Mouse (Mus musculus): ENCODE measurements around the gene Naif1. TPM values are rescaled to one million over a fixed set of nuclear protein-coding genes. Genes with fewer than 3 reads are reported as not detected.

Gene Naif1
- polyA plus RNA-seq, 1 experiment from 2014 or later = 3.8 TPM

DNA sequence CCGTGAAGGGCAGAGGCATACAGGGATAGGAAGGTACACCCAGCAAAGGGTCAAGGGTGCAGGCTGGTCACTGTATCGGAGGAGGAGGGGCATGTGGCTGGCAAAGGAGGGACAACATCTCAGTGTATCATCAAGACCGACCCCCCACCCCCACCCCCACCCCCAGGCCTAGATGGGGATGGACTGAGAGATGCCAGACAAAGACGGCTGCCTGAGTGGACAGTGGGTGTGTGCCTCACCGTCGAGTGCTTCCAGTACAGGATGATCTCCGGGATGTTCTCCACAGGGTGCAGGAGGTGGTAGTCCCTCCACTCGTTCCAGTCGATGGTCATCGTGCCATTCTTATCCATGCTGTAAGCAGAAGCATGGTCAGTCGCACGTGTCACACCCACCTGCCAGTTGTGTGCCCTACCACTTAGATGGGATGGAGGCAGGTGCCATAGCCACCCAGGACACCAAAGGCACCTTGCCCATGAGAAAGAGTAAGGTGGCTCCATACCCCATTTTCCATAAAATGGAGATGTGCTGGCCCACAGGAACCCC is 30.1 kb upstream of the Naif1 start:
- peaks cover 50% of the 10 kb centered on the region for H3K79me2 ChIP-seq (ENCODE audit: inconsistent target)
- peaks cover 63% of the 10 kb centered on the region for H3K36me3 ChIP-seq (ENCODE audit: inconsistent target)
- H3K4me3 ChIP-seq (ENCODE audit: inconsistent target) = no peak overlapping the region
- 98% methylated on average over 12 of the region's 12 CpGs for WGBS (ENCODE audit: missing documents)
- H3K27ac ChIP-seq = no peak overlapping the region

- peaks cover 55% of the 10 kb centered on the region for H3K79me2 ChIP-seq (ENCODE audit: inconsistent target)
- peaks cover 58% of the 10 kb centered on the region for H3K36me3 ChIP-seq (ENCODE audit: inconsistent target)
- H3K4me3 ChIP-seq (ENCODE audit: inconsistent target) = no peak overlapping the region
- no peak overlapping the region for H3K27ac ChIP-seq
- 92% methylated on average over 6 of the region's 6 CpGs for WGBS (ENCODE audit: missing documents)
These were observed 29.6 kb upstream of the Naif1 start for GRCm38 (mm10) chr2:32420647-32421046.

- H3K36me3 ChIP-seq (ENCODE audit: inconsistent target) = peaks cover 46% of the 10 kb centered on the region
- no peak overlapping the region for H3K4me3 ChIP-seq (ENCODE audit: inconsistent target)
- H3K79me2 ChIP-seq (ENCODE audit: inconsistent target) = peaks cover 67% of the 10 kb centered on the region
- WGBS (ENCODE audit: missing documents) = 94% methylated on average over 6 of the region's 6 CpGs
- H3K27ac ChIP-seq = no peak overlapping the region
These were observed 28.4 kb upstream of the Naif1 start for GRCm38 (mm10) chr2:32421851-32422251.

DNA sequence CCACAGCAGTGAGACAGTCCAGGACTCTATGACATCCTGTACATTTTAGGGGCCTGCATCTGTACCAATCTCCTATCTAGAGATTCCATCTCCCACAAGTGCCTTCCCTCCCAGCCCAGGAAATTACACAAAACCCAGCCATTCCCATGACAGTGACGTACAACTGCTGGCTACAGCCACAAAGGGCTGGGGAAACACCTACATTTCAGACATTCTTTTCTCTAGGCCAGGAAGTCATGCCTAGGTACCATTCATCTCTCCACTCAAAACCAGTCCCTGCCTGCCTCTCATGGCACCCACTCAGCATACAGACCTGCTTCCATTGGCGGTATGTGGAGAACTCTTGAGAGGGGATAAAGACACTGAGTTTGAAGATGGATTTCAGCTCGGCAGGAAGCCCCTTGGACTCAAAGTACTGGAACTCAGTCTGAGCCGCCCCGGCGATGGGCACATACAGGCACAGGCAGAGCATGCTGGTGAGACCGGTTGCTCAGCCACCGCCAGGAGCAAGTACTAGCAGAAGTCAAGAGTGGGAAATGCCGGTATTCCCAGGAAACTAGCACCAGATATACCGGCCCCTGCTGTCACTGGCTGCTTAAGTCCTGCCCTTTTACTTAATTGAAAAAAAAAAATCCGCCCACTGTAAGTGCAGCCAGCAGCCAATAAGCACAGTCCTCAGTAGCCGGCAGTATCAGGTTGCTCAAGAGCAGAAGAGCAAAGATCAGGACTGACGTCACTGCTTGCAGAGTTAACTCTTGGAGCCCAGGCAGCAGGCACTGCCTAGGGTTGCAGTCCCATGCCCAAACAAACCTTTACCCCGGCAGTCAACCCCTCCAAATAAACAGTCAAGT is 26.6 kb upstream of the Naif1 start:
- H3K79me2 ChIP-seq (ENCODE audit: inconsistent target) = peaks cover 86% of the 10 kb centered on the region
- H3K36me3 ChIP-seq (ENCODE audit: inconsistent target) = peaks cover 28% of the 10 kb centered on the region
- peak overlapping the region; percentile 29; the same call in 1 of the 2 replicates for H3K27ac ChIP-seq
- peak overlapping the region; percentile 18 for H3K4me3 ChIP-seq (ENCODE audit: inconsistent target)
- whole genome bisulfite sequencing (ENCODE audit: missing documents) = 8% methylated on average over 14 of the region's 14 CpGs

- H3K27ac ChIP-seq = peak overlapping the region; percentile 12; the same call in 1 of the 2 replicates
- 85% methylated on average over 3 of the region's 3 CpGs for WGBS (ENCODE audit: missing documents)
- no peak overlapping the region for H3K4me3 ChIP-seq (ENCODE audit: inconsistent target)
- peaks cover 17% of the 10 kb centered on the region for H3K36me3 ChIP-seq (ENCODE audit: inconsistent target)
- peaks cover 97% of the 10 kb centered on the region for H3K79me2 ChIP-seq (ENCODE audit: inconsistent target)
These were observed 25.5 kb upstream of the Naif1 start for GRCm38 (mm10) chr2:32424796-32425195.

- Histone ChIP-seq H3K36me3 (ENCODE audit: inconsistent target) (peaks cover 9% of the 10 kb centered on the region; the same call in 1 of the 2 replicates), H3K79me2 (ENCODE audit: inconsistent target) (peaks cover 100% of the 10 kb centered on the region), H3K4me3 (ENCODE audit: inconsistent target) (no peak overlapping the region), H3K27ac (no peak overlapping the region)
- WGBS (ENCODE audit: missing documents) = 94% methylated on average over 5 of the region's 5 CpGs
These were observed 24.7 kb upstream of the Naif1 start for GRCm38 (mm10) chr2:32425568-32425967.

- Histone ChIP-seq H3K4me3 (ENCODE audit: inconsistent target) (no peak overlapping the region), H3K79me2 (ENCODE audit: inconsistent target) (peaks cover 100% of the 10 kb centered on the region), H3K36me3 (ENCODE audit: inconsistent target) (peaks cover 3% of the 10 kb centered on the region; the same call in 1 of the 2 replicates), H3K27ac (no peak overlapping the region)
- WGBS (ENCODE audit: missing documents) = 100% methylated on average over 1 of the region's 1 CpGs
These were observed 24.1 kb upstream of the Naif1 start for GRCm38 (mm10) chr2:32426141-32426540.

- WGBS (ENCODE audit: missing documents) = 84% methylated on average over 5 of the region's 5 CpGs
- H3K27ac ChIP-seq = no peak overlapping the region
- no peak overlapping the region for H3K4me3 ChIP-seq (ENCODE audit: inconsistent target)
- H3K79me2 ChIP-seq (ENCODE audit: inconsistent target) = peaks cover 100% of the 10 kb centered on the region
- no peaks in the 10 kb centered on the region for H3K36me3 ChIP-seq (ENCODE audit: inconsistent target)
These were observed 22.5 kb upstream of the Naif1 start for GRCm38 (mm10) chr2:32427720-32428119.

- Histone ChIP-seq H3K27ac (peak overlapping the region; percentile 7; the same call in 1 of the 2 replicates), H3K4me3 (ENCODE audit: inconsistent target) (no peak overlapping the region), H3K36me3 (ENCODE audit: inconsistent target) (no peaks in the 10 kb centered on the region), H3K79me2 (ENCODE audit: inconsistent target) (peaks cover 100% of the 10 kb centered on the region)
- WGBS (ENCODE audit: missing documents) = 29% methylated on average over 8 of the region's 8 CpGs
These were observed 22.0 kb upstream of the Naif1 start for GRCm38 (mm10) chr2:32428262-32428722.

DNA sequence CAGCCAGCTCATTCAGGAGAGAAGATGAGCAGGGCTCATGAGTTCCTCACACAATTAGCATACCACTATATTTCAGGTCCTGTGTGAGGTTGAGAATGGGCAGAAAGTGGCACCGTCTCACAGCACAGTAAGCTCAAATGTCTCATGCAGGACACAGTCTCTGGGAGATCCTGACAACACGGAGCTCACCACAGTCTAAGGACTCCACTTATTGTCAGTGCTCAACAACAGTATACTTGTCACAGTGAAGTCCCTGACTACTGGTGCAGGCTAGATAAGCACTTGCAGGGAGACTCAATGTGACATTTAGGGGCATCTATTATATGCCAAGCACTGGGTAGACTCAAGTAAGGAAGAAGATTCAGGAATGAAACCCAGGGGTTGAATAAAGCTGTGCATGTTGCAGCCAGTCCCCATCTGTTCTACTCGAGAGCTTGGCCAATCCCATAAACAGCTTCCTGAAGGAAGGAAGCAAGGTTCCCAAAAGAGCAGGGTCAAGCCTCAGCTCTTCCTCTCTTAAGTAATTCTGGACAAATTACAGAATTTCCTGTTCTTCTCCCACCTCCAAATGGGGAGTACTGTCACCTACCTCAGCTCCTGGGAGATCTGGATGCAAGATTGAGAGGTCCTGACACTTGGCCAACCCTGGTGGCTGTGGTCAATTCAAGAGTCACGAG is 20.9 kb upstream of the Naif1 start:
- H3K27ac ChIP-seq = 0 out of 2 replicates have a peak overlapping the region, but pooled peaks have one; percentile 7
- H3K79me2 ChIP-seq (ENCODE audit: inconsistent target) = peaks cover 100% of the 10 kb centered on the region
- no peaks in the 10 kb centered on the region for H3K36me3 ChIP-seq (ENCODE audit: inconsistent target)
- 72% methylated on average over 4 of the region's 4 CpGs for WGBS (ENCODE audit: missing documents)
- no peak overlapping the region for H3K4me3 ChIP-seq (ENCODE audit: inconsistent target)

- 95% methylated on average over 16 of the region's 18 CpGs for WGBS (ENCODE audit: missing documents)
- no peaks in the 10 kb centered on the region for H3K36me3 ChIP-seq (ENCODE audit: inconsistent target)
- H3K4me3 ChIP-seq (ENCODE audit: inconsistent target) = no peak overlapping the region
- H3K27ac ChIP-seq = no peak overlapping the region
- H3K79me2 ChIP-seq (ENCODE audit: inconsistent target) = peaks cover 100% of the 10 kb centered on the region
These were observed 19.3 kb upstream of the Naif1 start for GRCm38 (mm10) chr2:32430701-32431676.

GRCm38 (mm10) chr2:32436686-32437372 is 13.4 kb upstream of the Naif1 start:
- Histone ChIP-seq H3K4me3 (ENCODE audit: inconsistent target) (no peak overlapping the region), H3K27ac (no peak overlapping the region), H3K79me2 (ENCODE audit: inconsistent target) (peaks cover 100% of the 10 kb centered on the region), H3K36me3 (ENCODE audit: inconsistent target) (no peaks in the 10 kb centered on the region)
- WGBS (ENCODE audit: missing documents) = 70% methylated on average over 3 of the region's 3 CpGs

DNA sequence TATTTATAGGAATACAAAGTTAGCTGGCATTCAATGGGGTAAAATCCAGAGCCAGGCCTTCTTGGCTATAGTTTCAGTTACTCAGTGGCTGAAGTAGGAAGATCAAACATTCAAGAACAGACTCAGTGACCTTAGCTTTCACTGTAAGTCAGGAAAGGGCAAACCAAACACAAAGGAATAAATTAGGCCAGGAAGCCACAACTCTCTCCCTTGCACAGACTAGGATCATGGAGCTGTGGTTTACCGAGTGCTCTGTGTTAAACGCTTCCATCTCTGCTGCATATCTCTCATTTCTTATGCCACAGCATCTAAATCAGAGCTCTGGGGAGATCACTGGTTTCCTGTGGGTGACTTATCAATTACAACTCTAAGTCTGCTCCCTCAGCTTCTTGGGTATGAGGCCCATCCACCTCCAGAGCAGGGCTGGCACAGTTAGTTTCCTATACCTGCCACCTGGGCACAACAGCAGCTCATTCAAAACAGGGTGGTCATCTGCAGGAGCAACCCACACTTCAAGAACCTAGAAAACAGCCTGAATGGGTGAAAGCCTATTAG is 12.6 kb upstream of the Naif1 start:
- WGBS (ENCODE audit: missing documents) = 70% methylated on average over 2 of the region's 2 CpGs
- no peak overlapping the region for H3K27ac ChIP-seq

More for the DNA sequence above, 12.6 kb upstream of the Naif1 start:
- Histone ChIP-seq H3K79me2 (ENCODE audit: inconsistent target) (peaks cover 100% of the 10 kb centered on the region), H3K36me3 (ENCODE audit: inconsistent target) (no peaks in the 10 kb centered on the region), H3K4me3 (ENCODE audit: inconsistent target) (no peak overlapping the region)

All from macrophage (primary cell).